Mouse (Mus musculus) midbrain, embryonic 16.5 days (tissue): Measurements from ENCODE around the gene Ostm1. TPM values are rescaled to one million over a fixed set of nuclear protein-coding genes. Genes with fewer than 3 reads are reported as not detected.

ENCODE experiments used
- ATAC-seq: fragments of 200-750 bp; cut with Nextera tagmentation; 2 replicates; pipeline ENCODE4 v1.8.0; 2017; ENCODE audit warnings: moderate TSS enrichment
- H3K27ac ChIP-seq: fragments of 300-500 bp; sonication (generic); 2 replicates; pipeline ENCODE4 v1.5.1; 2014; ENCODE audit warnings: mild to moderate bottlenecking, low read length, mixed read lengths
- H3K27me3 ChIP-seq: fragments of 300-500 bp; sonication (generic); 2 replicates; pipeline ENCODE4 v1.6.1; 2014; ENCODE audit warnings: low read depth, low read length, mixed read lengths; ENCODE audit not compliant: control insufficient read depth, insufficient read depth
- H3K36me3 ChIP-seq: fragments of 300-500 bp; sonication (generic); 2 replicates; pipeline ENCODE4 v1.6.1; 2014; ENCODE audit warnings: mild to moderate bottlenecking, low read length, moderate library complexity, mixed read lengths; ENCODE audit not compliant: control insufficient read depth, insufficient read depth
- H3K4me1 ChIP-seq: fragments of 300-500 bp; sonication (generic); 2 replicates; pipeline ENCODE4 v1.6.1; 2014; ENCODE audit warnings: mild to moderate bottlenecking, low read length, mixed read lengths; ENCODE audit not compliant: control insufficient read depth, insufficient read depth
- H3K4me2 ChIP-seq: fragments of 300-500 bp; sonication (generic); 2 replicates; pipeline ENCODE4 v1.6.1; 2014; ENCODE audit warnings: mild to moderate bottlenecking, low read length, mixed read lengths
- H3K4me3 ChIP-seq: fragments of 300-500 bp; sonication (generic); 2 replicates; pipeline ENCODE4 v1.5.1; 2014; ENCODE audit warnings: low read depth, mild to moderate bottlenecking, low read length, moderate library complexity, mixed read lengths
- H3K9ac ChIP-seq: fragments of 300-500 bp; sonication (generic); 2 replicates; pipeline ENCODE4 v1.6.1; 2014; ENCODE audit warnings: low read depth, low read length, mixed read lengths
- H3K9me3 ChIP-seq: fragments of 300-500 bp; sonication (generic); replicated peaks from 2 replicates; pipeline ENCODE4 v1.6.1; 2014; ENCODE audit warnings: mild to moderate bottlenecking, low read length, mixed read lengths; ENCODE audit not compliant: control insufficient read depth, poor library complexity, severe bottlenecking
- WGBS: fragments of 180-500 bp; shearing (Covaris S2); extraction: QIAGEN DNeasy Blood & Tissue Kit; methylation state at CpG from one replicate; pipeline ENCODE4 v1.1.7; 2014; 5-methylcytosine and 5-hydroxymethylcytosine counted together
- polyA plus RNA-seq: library from polyadenylated mRNA; unstranded; fragments of >200 nt; fragmentation: Nextera tagmentation; extraction: Ambion mirVana; gene quantifications from 2 replicates; pipeline ENCODE4 v1.2.1, GENCODE M21; 2015

The Ostm1 gene
- polyA plus RNA-seq, 1 experiment from 2014 or later = 39.9 TPM

DNA sequence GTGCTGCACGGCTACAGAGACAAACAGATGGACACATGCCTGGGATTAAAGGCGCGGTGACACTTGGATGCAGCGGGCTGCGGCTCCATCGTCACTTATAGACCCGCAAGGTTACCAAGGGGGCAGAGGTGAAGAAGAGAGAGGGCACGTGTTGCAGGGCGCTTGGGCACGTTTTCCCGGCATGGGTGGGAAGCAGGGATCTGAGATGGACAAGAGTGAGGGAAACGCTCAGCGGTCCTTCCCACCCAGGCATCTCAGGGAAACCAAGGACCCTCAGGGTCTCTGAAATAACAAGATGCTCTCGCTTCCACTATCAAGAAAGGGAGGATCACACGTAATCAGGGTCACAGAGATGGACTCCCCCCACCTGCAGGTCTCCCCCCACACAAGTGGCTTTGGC is 10.7 kb upstream of the Ostm1 start:
- ATAC-seq = peak; percentile 6; the same call in 1 of the 2 replicates
- H3K9ac ChIP-seq = peak overlapping the region; percentile 51; the same call in 1 of the 2 replicates
- no peaks in the 10 kb centered on the region for H3K36me3 ChIP-seq
- peak overlapping the region; percentile 39 for H3K4me3 ChIP-seq
- H3K27me3 ChIP-seq = peaks cover 59% of the 10 kb centered on the region
- H3K27ac ChIP-seq = no peak overlapping the region
- peaks cover 9% of the 10 kb centered on the region; the same call in 1 of the 2 replicates for H3K4me1 ChIP-seq
- 11% methylated on average over 15 of the region's 15 CpGs for WGBS
- H3K9me3 ChIP-seq = no peaks in the 10 kb centered on the region
- H3K4me2 ChIP-seq = peak overlapping the region; percentile 61

GRCm38 (mm10) chr10:42574639-42575038 is 9.0 kb upstream of the Ostm1 start:
- H3K27ac ChIP-seq = no peak overlapping the region
- peaks cover 55% of the 10 kb centered on the region for H3K27me3 ChIP-seq
- H3K4me2 ChIP-seq = no peak overlapping the region
- no peak for ATAC-seq
- H3K4me1 ChIP-seq = peaks cover 15% of the 10 kb centered on the region
- H3K9ac ChIP-seq = no peak overlapping the region
- H3K9me3 ChIP-seq = no peaks in the 10 kb centered on the region
- H3K4me3 ChIP-seq = no peak overlapping the region
- no peaks in the 10 kb centered on the region for H3K36me3 ChIP-seq
- WGBS = 28% methylated on average over 10 of the region's 10 CpGs

DNA sequence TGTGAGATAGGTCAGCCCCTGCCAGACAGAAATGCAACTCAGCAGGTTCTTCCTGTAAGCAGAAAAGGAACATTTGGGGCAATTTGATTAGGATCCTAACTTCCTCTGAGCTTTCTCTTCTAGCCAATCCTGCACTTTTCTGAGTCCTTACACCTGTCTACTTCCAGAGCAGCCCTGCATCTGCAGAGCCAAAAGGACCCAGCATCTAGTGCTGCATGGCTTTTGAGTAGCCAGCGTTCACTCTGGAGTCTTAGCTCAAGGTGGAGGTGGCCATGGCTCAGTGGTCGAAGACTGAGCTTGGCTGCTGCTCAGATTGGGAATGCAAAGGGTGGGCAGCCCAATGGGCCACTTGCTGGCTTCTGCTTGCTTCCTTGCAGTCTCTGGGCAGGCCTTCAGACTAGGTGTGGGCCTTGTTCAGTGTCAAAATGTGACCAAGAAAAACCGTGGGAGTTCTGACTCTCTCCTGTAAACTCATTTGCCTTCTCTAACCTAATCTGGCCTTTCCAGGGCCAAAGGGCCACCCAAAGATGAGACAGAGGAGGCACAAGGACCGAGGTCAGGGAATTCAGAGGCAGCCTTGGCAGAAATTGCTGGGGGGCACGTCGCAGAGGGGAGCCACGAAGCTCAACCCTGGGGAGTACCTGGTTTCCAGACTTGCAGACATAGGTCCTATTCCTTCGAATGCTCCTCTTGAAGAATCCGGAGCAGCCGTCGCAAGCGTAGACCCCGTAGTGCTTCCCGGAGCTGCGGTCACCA is 5.9 kb upstream of the Ostm1 start:
- ATAC-seq = no peak
- WGBS = 7% methylated on average over 15 of the region's 15 CpGs
- Histone ChIP-seq H3K4me1 (peaks cover 16% of the 10 kb centered on the region), H3K27ac (no peak overlapping the region), H3K4me3 (no peak overlapping the region), H3K4me2 (no peak overlapping the region; the same call in 1 of the 2 replicates), H3K9me3 (no peaks in the 10 kb centered on the region), H3K27me3 (peaks cover 49% of the 10 kb centered on the region), H3K9ac (no peak overlapping the region), H3K36me3 (no peaks in the 10 kb centered on the region)

DNA sequence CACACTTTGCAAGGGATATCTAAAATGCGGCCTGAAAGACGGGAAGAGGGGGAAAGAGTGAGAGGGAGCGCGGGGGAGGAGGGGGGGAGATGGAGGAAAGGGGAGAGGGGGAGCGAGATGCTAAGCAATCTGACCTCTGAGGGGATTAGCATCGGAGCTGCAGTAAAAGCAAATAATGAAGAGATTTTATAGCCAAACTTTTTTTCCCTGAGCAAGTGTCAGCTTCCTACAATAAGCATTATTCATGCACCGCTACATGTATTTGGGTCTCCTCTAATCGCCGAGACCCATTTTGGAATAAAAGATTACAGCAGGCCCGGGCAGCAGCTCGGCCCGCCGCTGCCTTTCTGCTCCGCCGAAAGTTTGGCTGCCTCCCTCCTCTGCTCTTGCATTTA is 5.3 kb upstream of the Ostm1 start:
- Histone ChIP-seq H3K27me3 (peaks cover 48% of the 10 kb centered on the region), H3K4me2 (peak overlapping the region; percentile 0; the same call in 1 of the 2 replicates), H3K9ac (no peak overlapping the region), H3K4me3 (no peak overlapping the region), H3K4me1 (peaks cover 17% of the 10 kb centered on the region), H3K27ac (no peak overlapping the region), H3K9me3 (no peaks in the 10 kb centered on the region), H3K36me3 (no peaks in the 10 kb centered on the region)
- 3% methylated on average over 15 of the region's 15 CpGs for WGBS
- no peak for ATAC-seq

DNA sequence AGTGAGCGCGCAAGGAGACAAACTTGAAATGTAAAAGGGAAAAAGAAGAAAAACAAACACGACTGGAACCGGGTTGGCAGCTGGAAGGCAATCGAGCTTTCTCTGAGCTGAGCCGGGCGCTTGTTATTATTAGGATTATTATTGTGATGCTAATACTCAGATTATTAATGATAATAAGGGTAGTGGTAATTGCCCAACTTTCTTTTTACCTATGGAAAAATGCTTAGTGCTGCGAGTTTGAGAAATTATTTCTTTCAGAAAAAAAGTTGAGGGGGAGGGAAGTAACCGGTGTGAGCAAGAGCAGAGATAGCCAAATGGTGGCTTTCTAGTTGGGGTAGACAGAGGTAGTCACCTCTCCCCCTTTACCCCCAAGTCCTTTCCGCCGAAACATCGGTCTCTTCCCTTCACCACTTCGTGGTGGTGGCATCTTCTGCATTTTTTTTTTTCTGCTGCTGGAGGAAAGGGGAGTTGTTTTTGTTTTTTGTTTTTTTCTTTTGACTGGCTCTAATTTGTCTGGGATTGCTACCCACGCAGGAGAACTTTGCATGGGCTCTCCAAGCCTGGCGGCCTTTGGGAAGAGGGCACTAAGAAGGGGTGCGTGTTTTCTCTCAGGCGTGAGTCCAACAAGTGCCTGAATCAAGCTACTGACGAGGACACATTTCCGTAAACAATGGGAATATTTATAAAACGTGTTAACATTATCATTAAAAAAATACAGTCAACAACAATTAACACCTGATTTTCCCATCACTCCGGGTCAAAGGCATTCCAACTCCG is 4.7 kb upstream of the Ostm1 start:
- Histone ChIP-seq H3K4me1 (peaks cover 20% of the 10 kb centered on the region), H3K27me3 (peaks cover 43% of the 10 kb centered on the region), H3K9me3 (no peaks in the 10 kb centered on the region), H3K4me3 (peak overlapping the region; percentile 30), H3K36me3 (no peaks in the 10 kb centered on the region), H3K9ac (no peak overlapping the region), H3K27ac (no peak overlapping the region), H3K4me2 (peak overlapping the region; percentile 49)
- 3% methylated on average over 22 of the region's 22 CpGs for WGBS
- no peak for ATAC-seq

DNA sequence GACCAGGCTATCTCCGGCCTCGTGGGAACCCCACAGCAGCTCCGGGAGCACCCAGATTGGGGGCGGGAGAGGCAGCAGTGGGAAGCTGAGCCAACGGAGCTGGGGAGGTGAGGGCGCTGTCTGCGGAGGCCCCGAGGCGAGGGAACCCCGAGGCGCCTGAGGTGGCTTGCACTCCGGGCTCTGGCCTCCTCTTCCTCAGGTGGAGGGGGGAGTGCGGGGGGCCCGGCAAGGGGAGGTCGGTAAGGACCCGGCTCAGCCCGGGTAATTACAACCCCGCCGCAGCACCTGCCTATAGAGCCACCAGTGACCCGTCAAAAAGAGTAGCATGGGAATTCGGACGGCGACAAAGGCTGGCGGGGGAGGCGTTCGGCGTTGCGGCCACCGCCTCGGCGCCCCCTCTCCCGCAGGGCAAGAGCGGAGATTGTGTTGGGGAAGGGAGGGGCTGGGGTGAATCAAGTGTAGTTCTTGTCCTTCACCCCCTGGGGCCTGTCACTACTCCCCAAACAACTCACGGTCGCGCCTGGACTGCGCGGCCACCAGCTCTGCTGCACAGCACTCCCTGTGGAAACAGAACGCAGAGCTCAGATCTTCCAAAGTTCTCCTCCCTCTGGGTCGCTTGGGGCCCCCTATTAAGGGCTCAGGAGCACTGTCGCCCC is 4.0 kb upstream of the Ostm1 start:
- Histone ChIP-seq H3K4me1 (peaks cover 26% of the 10 kb centered on the region), H3K4me3 (peak overlapping the region; percentile 30), H3K27ac (no peak overlapping the region), H3K9me3 (no peaks in the 10 kb centered on the region), H3K4me2 (peak overlapping the region; percentile 49), H3K27me3 (peaks cover 36% of the 10 kb centered on the region), H3K36me3 (no peaks in the 10 kb centered on the region), H3K9ac (peak overlapping the region; percentile 30; the same call in 1 of the 2 replicates)
- WGBS = under 1% methylated on average over 40 of the region's 41 CpGs
- peak; percentile 34 for ATAC-seq

- H3K4me3 ChIP-seq = peak overlapping the region; percentile 30
- peaks cover 32% of the 10 kb centered on the region for H3K27me3 ChIP-seq
- no peak; the same call in 1 of the 2 replicates for ATAC-seq
- peak overlapping the region; percentile 49 for H3K4me2 ChIP-seq
- WGBS = 4% methylated on average over 29 of the region's 29 CpGs
- no peaks in the 10 kb centered on the region for H3K36me3 ChIP-seq
- H3K27ac ChIP-seq = no peak overlapping the region
- peak overlapping the region; percentile 30; the same call in 1 of the 2 replicates for H3K9ac ChIP-seq
- no peaks in the 10 kb centered on the region for H3K9me3 ChIP-seq
- peaks cover 26% of the 10 kb centered on the region for H3K4me1 ChIP-seq
Observed at GRCm38 (mm10) chr10:42580131-42580950, 3.3 kb upstream of the Ostm1 start.

DNA sequence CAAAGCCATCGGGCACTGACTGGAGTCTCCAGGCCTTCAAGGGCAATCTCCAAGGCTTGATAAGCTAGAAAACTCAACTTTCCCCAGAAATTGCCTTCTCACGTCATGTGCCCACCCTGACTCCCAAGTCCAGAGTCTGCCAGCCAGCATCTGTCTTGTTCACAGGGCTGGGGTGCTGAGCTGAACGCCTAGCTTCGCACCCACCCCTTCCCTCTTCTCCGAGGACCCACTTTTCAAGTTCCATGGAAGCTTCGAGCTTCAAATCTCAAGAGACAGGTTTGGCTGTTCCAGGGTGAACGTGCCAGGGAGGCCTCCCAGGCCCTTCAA is 2.7 kb upstream of the Ostm1 start:
- Histone ChIP-seq H3K4me3 (peak overlapping the region; percentile 30; the same call in 1 of the 2 replicates), H3K36me3 (no peaks in the 10 kb centered on the region), H3K4me1 (peaks cover 26% of the 10 kb centered on the region), H3K9ac (no peak overlapping the region), H3K27ac (no peak overlapping the region), H3K27me3 (peaks cover 33% of the 10 kb centered on the region), H3K9me3 (no peaks in the 10 kb centered on the region), H3K4me2 (peak overlapping the region; percentile 49)
- 18% methylated on average over 7 of the region's 7 CpGs for WGBS
- no peak for ATAC-seq
